Mouse (Mus musculus): ENCODE data around the gene Ufd1.
"Not testable (repeated sequence)": the region's sequence is repeated elsewhere in the genome, so short reads cannot be mapped to it uniquely, and the experiment has no call there.

Ufd1 gene

DNA sequence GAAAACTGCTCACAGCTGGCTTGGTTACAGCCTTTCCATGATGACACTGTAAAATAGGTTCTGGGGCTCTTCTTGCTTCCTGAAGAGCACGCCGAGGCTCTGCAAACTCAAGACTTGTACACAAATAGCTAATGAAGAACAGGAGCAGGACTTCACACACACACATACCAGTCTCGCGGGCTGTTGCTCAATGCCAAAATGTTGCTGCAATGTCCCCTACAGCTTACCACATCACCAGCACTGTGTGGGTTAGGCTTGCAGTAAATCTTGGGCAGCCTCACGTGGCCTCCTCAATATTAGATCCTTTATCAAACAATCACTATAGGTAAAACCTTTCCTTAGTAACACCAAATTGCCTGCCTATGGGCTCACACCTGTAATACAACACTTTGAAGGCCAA lies 2.6 kb upstream of the Ufd1 start:
- in situ Hi-C loops (cut with MboI; ENCODE audit: low sequenced_read_pairs) = no loop called here

GRCm38 (mm10) chr16:18811032-18811431 lies 547 bp upstream of the Ufd1 start:
- in situ Hi-C loops (cut with MboI; ENCODE audit: low sequenced_read_pairs) = no loop called here

DNA sequence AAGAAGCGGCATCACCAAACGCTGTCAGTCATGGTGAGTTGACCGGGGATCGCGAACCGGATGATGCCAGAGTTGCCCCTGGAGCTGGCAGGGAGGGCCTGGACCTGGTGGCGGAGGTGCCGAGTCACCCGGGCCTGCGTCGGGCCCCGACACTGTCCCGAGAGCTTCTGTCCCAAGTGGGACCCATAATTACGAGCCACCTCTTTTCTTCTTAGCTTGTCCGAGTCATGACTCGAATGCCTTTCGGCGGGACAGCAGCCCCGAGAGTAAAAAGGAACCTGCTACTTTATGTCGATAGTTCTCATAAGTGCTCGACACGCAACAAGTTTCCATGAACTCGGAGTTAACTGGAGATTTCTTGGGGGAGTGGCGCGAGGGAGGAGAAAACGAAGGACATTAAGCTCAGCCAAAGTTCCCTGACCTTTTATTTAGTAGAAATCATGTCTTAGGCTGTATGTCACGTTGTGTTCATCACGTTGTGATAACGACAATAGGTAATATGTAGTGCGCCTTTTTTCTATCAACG lies 869 bp downstream of the Ufd1 start:
- in situ Hi-C loops (cut with MboI; ENCODE audit: low sequenced_read_pairs) = no loop called here

DNA sequence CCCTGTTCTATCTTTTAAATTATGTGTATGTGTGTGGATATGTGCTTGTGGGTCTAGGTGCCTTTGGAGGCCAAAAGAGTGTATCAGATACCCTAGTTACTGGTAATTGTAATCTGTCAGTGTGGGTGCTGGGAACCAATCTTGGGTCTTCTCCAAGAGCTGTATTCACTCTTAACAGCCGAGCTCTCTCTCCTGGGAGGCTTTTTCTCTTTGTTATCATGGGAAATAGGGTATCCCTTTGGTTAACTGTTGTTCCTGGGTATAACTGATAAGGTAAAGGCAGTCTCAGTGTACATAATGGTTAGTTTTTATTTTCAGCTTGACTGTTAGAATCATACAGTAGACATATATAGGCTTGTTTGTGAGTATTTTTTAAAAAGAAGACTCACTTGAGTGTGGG lies 10.8 kb downstream of the Ufd1 start:
- in situ Hi-C loops (cut with MboI; ENCODE audit: low sequenced_read_pairs) = no loop called here

DNA sequence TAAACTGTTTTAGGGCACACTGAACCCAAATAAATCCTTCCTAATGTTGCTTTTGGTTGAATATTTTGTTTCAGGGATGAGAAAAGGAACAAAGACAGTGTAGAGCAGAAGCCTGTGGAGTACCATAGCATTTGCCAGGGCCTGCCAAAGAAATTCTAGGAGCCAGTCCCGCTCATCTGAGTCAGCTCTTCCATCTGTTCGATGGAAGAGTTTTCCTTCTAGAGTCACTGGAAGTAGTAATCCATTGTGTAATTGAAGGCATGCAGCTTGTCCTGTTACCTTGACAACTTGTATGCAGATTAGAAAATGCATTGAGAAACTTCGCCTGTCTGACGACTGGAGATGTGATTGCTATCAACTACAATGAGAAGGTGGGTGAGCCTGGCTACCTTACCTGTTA lies 11.3 kb downstream of the Ufd1 start:
- in situ Hi-C loops (cut with MboI; ENCODE audit: low sequenced_read_pairs) = no loop called here

DNA sequence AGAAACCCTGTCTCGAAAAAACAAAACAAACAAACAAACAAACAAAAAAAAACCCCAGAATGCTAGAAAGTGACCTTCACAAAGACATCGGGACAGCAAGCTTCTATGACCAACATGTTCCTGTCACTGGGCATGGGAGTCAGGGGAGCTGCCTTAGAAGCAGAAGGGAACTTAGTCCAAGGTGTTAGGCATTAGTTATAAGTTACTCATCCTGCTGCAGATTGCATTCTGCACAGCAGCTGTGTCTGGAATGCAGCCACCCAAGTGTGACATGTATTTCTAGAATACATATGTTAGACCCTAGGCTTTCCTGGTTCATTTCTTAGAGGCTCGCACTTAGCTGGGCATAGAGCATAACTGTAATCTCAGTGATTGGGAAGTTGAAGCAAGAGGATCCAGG lies 17.1 kb downstream of the Ufd1 start:
- in situ Hi-C loops (cut with MboI; ENCODE audit: low sequenced_read_pairs) = no loop called here

- in situ Hi-C loops (cut with MboI; ENCODE audit: low sequenced_read_pairs) = no loop called here
Measured at GRCm38 (mm10) chr16:18829102-18829501, 17.5 kb downstream of the Ufd1 start.

GRCm38 (mm10) chr16:18833486-18833885 lies 21.9 kb downstream of the Ufd1 start:
- in situ Hi-C loops (cut with MboI; ENCODE audit: low sequenced_read_pairs) = no loop called here

DNA sequence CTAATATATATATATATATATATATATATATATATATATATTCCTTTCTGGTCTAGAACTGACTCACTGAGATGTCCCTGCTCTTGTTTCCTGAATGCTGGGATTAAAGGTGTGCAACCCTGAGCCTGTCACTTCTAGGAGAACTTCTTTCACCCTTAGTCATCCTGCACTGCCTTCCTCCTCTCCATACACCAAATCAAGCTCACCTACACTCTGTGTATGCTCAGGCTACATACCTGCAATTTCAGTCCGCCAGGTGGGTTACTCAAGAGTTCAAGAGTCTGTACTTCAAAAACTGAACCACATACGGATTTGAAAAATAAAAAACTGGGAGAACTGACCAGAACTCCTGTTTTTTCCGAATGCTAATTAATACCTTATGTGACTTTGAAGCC lies 24.5 kb downstream of the Ufd1 start:
- in situ Hi-C loops (cut with MboI; ENCODE audit: low sequenced_read_pairs) = no loop called here

GRCm38 (mm10) chr16:18836468-18837208 lies 25.1 kb downstream of the Ufd1 start, which contains the start of the genes 2510002D24Rik and Gm28539:
Gene 2510002D24Rik (plus strand): TSS chr16:18836578.
Gene Gm28539 (plus strand): TSS chr16:18836584.
- in situ Hi-C loops (cut with MboI; ENCODE audit: low sequenced_read_pairs) = no loop called here

DNA sequence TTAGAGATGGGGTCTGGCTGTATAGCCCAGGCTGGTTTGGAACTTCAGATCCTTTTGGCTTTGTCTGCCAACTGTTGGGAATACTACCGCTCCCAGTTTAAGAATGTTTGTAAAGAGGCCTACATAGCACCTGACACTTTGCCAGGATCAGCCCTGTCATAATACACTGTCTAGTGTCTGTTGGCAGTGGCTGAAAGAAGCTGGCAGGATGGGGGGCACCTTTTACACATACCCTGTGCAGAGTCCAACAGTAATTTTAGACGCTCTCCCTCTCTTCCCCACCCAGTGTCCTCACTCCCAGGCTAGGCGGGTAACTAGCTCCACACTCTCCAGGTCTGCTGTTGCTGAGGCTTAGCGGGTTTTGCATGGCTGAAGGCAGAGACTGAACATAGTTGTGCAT lies 26.8 kb downstream of the Ufd1 start:
- in situ Hi-C loops (cut with MboI; ENCODE audit: low sequenced_read_pairs) = no loop called here

GRCm38 (mm10) chr16:18846301-18846820 lies 34.8 kb downstream of the Ufd1 start:
- in situ Hi-C loops (cut with MboI; ENCODE audit: low sequenced_read_pairs) = no loop called here

- in situ Hi-C loops (cut with MboI; ENCODE audit: low sequenced_read_pairs) = not testable (repeated sequence)
Measured at GRCm38 (mm10) chr16:18849521-18850190, 38.1 kb downstream of the Ufd1 start.

DNA sequence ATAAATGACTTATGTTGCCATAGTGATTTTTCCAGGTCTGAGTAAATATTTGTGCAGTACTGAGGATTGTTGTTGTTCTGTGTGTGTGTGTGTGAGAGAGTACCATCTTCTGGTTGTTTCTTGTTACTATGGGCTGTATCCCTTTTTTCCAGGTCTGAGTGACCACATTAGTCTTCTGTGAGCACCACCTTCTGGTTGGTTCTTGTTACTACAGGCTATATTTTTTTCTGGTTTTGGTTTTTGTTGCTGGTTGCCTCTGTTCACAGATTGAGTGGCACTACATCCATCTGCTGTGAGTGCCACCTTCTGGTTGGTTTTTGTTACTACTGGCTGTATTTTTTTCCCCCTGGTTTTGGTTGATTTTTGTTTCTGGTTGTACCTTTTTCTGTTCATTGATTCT lies 47.0 kb downstream of the Ufd1 start:
- in situ Hi-C loops (cut with MboI; ENCODE audit: low sequenced_read_pairs) = no loop called here

DNA sequence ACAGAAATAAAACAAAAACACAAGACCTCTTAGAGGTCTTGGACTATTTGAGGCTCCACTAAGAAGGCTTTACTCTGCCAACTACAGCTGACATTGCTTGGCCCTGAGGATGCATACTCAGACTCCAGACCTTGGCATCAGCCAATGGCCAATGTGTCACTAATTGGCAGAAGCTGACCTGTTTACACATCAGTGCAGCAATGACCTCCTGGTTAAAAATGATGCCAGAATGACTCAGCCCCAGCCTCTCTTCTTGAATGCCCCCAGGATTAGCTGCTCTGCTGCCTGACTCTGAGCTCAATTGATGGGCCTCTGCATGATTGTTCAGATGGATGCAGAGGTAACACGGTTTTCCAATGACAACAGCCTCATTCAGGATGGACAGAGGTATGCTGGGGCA lies 48.6 kb downstream of the Ufd1 start:
- in situ Hi-C loops (cut with MboI; ENCODE audit: low sequenced_read_pairs) = no loop called here

DNA sequence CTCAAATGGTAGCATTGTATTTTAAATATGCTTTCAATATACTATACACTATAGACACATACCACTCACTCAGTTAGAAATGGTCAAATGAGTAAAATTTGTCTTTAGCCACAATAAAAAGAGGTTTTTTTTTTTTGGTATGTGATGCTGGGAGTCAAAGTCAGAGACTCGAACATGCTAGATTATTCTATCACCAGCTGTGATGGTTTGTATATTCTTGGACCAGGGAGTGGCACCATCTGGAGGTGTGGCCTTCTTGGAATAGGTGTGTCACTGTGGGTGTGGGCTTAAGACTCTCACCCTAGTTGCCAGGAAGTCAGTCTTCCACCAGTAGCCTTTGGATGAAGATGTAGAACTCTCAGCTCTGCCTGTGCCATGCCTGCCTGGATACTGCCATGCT lies 58.9 kb downstream of the Ufd1 start:
- in situ Hi-C loops (cut with MboI; ENCODE audit: low sequenced_read_pairs) = not testable (repeated sequence)

DNA sequence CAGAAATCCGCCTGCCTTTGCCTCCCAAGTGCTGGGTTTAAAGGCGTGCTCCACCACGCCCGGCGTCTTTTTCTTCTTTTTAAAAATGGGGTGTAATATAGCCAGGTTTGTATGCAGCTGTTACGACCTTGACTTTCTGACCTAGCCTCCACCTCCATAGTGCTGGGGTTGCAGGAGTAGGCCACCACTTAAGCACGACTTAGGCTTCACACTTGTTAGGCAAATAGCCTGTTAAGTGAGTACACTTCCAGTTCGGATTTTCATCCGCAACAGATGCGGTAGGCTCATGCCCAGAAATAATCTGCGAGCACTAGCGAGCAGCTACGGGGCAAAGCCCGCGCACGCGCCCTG lies 64.5 kb downstream of the Ufd1 start:
- in situ Hi-C loops (cut with MboI; ENCODE audit: low sequenced_read_pairs) = no loop called here

- in situ Hi-C loops (cut with MboI; ENCODE audit: low sequenced_read_pairs) = no loop called here
Measured at GRCm38 (mm10) chr16:18876442-18877308, 65.1 kb downstream of the Ufd1 start, which contains the start of the genes Mrpl40 and Hira. Gene Mrpl40 (minus strand): TSS chr16:18876862. Gene Hira (plus strand): TSS chr16:18877037.

DNA sequence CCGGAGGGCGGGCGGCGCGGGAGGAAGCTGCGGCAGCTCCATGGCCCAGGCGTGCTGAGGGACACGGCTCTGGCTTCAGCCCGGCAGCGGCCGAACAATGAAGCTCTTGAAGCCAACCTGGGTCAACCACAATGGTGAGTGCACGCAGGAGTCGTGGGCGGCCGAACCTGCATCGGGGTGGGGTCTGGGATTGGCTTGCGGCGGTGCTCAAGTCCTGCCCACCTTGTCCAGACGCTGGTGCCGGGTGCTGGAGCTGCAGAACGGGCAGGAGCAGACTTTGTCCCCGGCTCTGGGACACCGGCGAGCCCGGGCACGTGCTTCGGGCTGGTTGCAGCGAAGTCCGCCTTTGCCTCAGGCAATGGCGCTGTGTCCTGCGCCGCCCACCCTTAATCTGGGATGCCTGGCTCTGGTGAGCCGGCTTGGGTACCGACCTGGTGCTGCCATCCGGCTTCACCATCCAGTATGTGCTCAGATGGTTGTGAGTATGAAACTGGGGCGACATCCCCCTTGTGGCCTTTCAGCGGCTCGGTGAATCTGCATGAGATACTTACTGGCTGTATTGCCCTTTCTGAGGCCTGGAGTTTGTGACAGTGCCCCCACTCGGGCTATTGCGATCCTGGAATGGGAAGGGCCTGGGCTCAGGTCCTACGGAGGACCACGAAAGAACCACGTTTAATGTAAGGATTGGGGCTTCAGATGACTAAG lies 66.0 kb downstream of the Ufd1 start:
- in situ Hi-C loops (cut with MboI; ENCODE audit: low sequenced_read_pairs) = no loop called here

DNA sequence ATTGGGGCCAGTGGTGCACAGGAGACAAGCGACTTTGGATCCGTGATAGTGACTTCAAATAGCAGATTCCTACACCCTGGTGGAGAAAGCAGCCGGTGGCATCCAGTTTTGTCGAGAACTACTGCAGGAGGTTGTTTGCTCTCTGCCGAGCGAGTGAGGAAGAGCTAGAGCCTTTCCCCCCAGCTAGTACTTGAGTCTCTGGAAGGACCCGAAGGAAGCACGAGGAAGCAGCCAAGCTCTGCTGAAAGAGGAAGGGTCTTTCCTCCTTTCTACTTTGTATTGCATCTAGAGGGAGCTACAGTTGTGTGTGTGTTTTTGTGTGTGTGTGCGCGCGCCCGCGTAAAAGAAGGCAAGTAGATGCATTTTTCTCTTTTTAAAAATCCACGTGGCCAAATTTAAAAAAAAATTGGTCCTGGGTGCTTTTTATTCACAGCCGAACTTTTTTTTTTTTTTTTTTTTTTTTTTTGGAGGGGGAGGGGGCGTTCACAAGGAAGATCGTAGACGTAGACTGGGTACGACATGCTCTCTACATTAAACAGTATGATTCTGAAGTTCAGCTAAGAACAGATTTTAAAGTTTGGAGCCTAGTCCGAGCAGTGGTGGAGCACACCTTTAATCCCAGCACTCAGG lies 66.6 kb downstream of the Ufd1 start:
- in situ Hi-C loops (cut with MboI; ENCODE audit: low sequenced_read_pairs) = no loop called here
